In genomic region chr2:119842000-119842399, GRCm38 (mm10) we compare ENCODE assay signal across 14 mouse cellular contexts. TPM values are rescaled to one million over a fixed set of nuclear protein-coding genes. Genes with fewer than 3 reads are reported as not detected.
DNase-seq lines count a peak whose midpoint lies in the region; ATAC-seq lines count a peak whose summit lies in the region.
"Had no signal": no experiment of that assay in that cellular context is flagged by ENCODE, and none has a peak within 500 bp of the region (broad histone marks: within the 10 kb centered on the region; RNA-seq: fewer than 3 reads in every experiment).

No protein-coding gene starts in this region.

- H3K27me3 ChIP-seq in embryonic facial prominence, embryonic 10.5 days (replicated peaks; ENCODE audit: low read depth, poor library complexity, severe bottlenecking) = no peaks in the 10 kb centered on the region
- H3K27me3 ChIP-seq in hindbrain, embryonic 11.5 days (ENCODE audit: control insufficient read depth, insufficient read depth, low read length) = no peaks in the 10 kb centered on the region
- H3K27me3 ChIP-seq: neural tube, embryonic 13.5 days had no signal

- no peak overlapping the region for H3K4me2 ChIP-seq in hindbrain, embryonic 11.5 days (replicated peaks; ENCODE audit: low read depth, low read length)
- H3K4me2 ChIP-seq: lung, embryonic 14.5 days; neural tube, embryonic 13.5 days had no signal

- H3K36me3 ChIP-seq in embryonic facial prominence, embryonic 10.5 days (replicated peaks) = no peaks in the 10 kb centered on the region
- no peaks in the 10 kb centered on the region for H3K36me3 ChIP-seq in hindbrain, embryonic 11.5 days (ENCODE audit: control insufficient read depth, insufficient read depth, low read length)
- H3K36me3 ChIP-seq: neural tube, embryonic 13.5 days had no signal

- H3K9me3 ChIP-seq in embryonic facial prominence, embryonic 10.5 days = no peaks in the 10 kb centered on the region
- no peaks in the 10 kb centered on the region for H3K9me3 ChIP-seq in hindbrain, embryonic 11.5 days (ENCODE audit: control insufficient read depth, low read length)
- H3K9me3 ChIP-seq: neural tube, embryonic 13.5 days had no signal

- H3K27ac ChIP-seq in embryonic facial prominence, embryonic 10.5 days (replicated peaks) = no peak overlapping the region
- no peak overlapping the region for H3K27ac ChIP-seq in hindbrain, embryonic 11.5 days (ENCODE audit: low read depth, low read length)
- H3K27ac ChIP-seq: neural tube, embryonic 13.5 days had no signal

- no peaks in the 10 kb centered on the region for H3K4me1 ChIP-seq in embryonic facial prominence, embryonic 10.5 days
- no peaks in the 10 kb centered on the region for H3K4me1 ChIP-seq in hindbrain, embryonic 11.5 days (replicated peaks; ENCODE audit: control insufficient read depth, insufficient read depth, low read length)
- H3K4me1 ChIP-seq: neural tube, embryonic 13.5 days had no signal

- no peak overlapping the region for H3K9ac ChIP-seq in hindbrain, embryonic 11.5 days (ENCODE audit: low read depth, low read length)
- H3K9ac ChIP-seq: lung, embryonic 14.5 days; neural tube, embryonic 13.5 days had no signal

- peak; percentile 6 for DNase-seq in heart, postnatal 4 days
- DNase-seq in heart, adult 8-10 months (ENCODE audit: low spot score) = no peak
- DNase-seq in right cerebral cortex, adult 2 months (ENCODE audit: low spot score in 2 of 2) = peak; percentile 46 to 59
- no peak for DNase-seq in right cerebral cortex, postnatal 4 days
- DNase-seq in left cerebral cortex, postnatal 14 days (ENCODE audit: low spot score in 2 of 2) = peak; percentile 46 to 76
- DNase-seq in embryonic facial prominence, embryonic 10.5 days (ENCODE audit: low spot score) = no peak
- no peak for DNase-seq in hindbrain, embryonic 11.5 days (ENCODE audit: low spot score)
- DNase-seq in kidney, adult 18-20 months = no peak
- DNase-seq: B cell, adult 2 months; cerebellum, postnatal 25 days; lung, embryonic 14.5 days had no signal

- no peak for ATAC-seq in hindbrain, embryonic 11.5 days (ENCODE audit: low FRiP score)
- ATAC-seq: Patski had no signal

- intact Hi-C loops in left cerebral cortex, postnatal 14 days (cut with DNase I) = loop anchor here (5.0 kb wide), 1 partner anchor 40 kb away; no protein-coding TSS in a partner anchor

- 74% methylated on average over 6 of the region's 6 CpGs for WGBS in embryonic facial prominence, embryonic 10.5 days
- 73% methylated on average over 6 of the region's 6 CpGs for WGBS in hindbrain, embryonic 11.5 days

- no peak overlapping the region for H3K4me3 ChIP-seq in embryonic facial prominence, embryonic 10.5 days
- H3K4me3 ChIP-seq in hindbrain, embryonic 11.5 days (ENCODE audit: low read depth, low read length) = no peak overlapping the region
- H3K4me3 ChIP-seq: neural tube, embryonic 13.5 days had no signal

RNA-seq across cellular contexts. Expression of gene Tyro3, which starts 44.5 kb away (rescaled TPM):
- total RNA-seq in heart, postnatal 4 days (2021) = 1 to 10 TPM; 9.5 to 9.7 TPM
- 1 to 10 TPM; 1.7 to 3.3 (median 2.2) TPM for total RNA-seq in heart, adult 8-10 months (2022)
- total RNA-seq in left cerebral cortex, postnatal 14 days (2021) = 100 to 1,000 TPM; 117 to 119 TPM
- polyA plus RNA-seq in embryonic facial prominence, embryonic 10.5 days (2016; fragmentation: Nextera tagmentation; extraction: Ambion mirVana) = 19.3 and 22.5 TPM in 2 replicates
- 16.6 and 17.5 TPM in 2 replicates for polyA plus RNA-seq in hindbrain, embryonic 11.5 days (2014; fragmentation: Nextera tagmentation; extraction: Ambion mirVana)
- total RNA-seq: granulocyte monocyte progenitor cell, adult 5-6 weeks had no signal

RNA-seq across cellular contexts. Expression of gene Rpap1, which starts 54.7 kb away (rescaled TPM):
- 10 to 100 TPM; 16.1 to 18.7 TPM for total RNA-seq in heart, postnatal 4 days (2021)
- total RNA-seq in heart, adult 8-10 months (2022) = 10 to 100 TPM; 11.9 to 13.7 (median 13.4) TPM
- total RNA-seq in left cerebral cortex, postnatal 14 days (2021) = 10 to 100 TPM; 17.5 to 18.8 TPM
- 40.6 and 41.1 TPM in 2 replicates for polyA plus RNA-seq in embryonic facial prominence, embryonic 10.5 days (2016; fragmentation: Nextera tagmentation; extraction: Ambion mirVana)
- 19.0 and 19.9 TPM in 2 replicates for polyA plus RNA-seq in hindbrain, embryonic 11.5 days (2014; fragmentation: Nextera tagmentation; extraction: Ambion mirVana)

RNA-seq across cellular contexts. Expression of gene Mga, which starts 55.0 kb away (rescaled TPM):
- total RNA-seq in heart, postnatal 4 days (2021) = 10 to 100 TPM; 51.6 to 57.6 TPM
- 10 to 100 TPM; 33.6 to 39.0 (median 35.9) TPM for total RNA-seq in heart, adult 8-10 months (2022)
- total RNA-seq in left cerebral cortex, postnatal 14 days (2021) = 10 to 100 TPM; 57.9 to 65.6 TPM
- polyA plus RNA-seq in embryonic facial prominence, embryonic 10.5 days (2016; fragmentation: Nextera tagmentation; extraction: Ambion mirVana) = 31.3 and 32.3 TPM in 2 replicates
- 31.4 and 43.8 TPM in 2 replicates for polyA plus RNA-seq in hindbrain, embryonic 11.5 days (2014; fragmentation: Nextera tagmentation; extraction: Ambion mirVana)

Comparison
In these comparisons a context has a peak if more than half of its experiments do, and no peak if none do; other contexts are left out.
1. DNase-seq: peak in heart, postnatal 4 days (single experiment), right cerebral cortex, adult 2 months (2 of 2) and left cerebral cortex, postnatal 14 days (2 of 2); none in heart, adult 8-10 months (single experiment), right cerebral cortex, postnatal 4 days (single experiment), embryonic facial prominence, embryonic 10.5 days (single experiment), hindbrain, embryonic 11.5 days (single experiment) and kidney, adult 18-20 months (single experiment).
2. RNA of gene Tyro3, which starts 44.5 kb away (total RNA-seq): 117 to 119 TPM in left cerebral cortex, postnatal 14 days; 9.5 to 9.7 TPM in heart, postnatal 4 days and 1.7 to 3.3 TPM in heart, adult 8-10 months; every median in the first group is over 10 times any median in the second.